Mouse (Mus musculus): ENCODE measurements around the gene Plekhj1. TPM values are rescaled to one million over a fixed set of nuclear protein-coding genes. Genes with fewer than 3 reads are reported as not detected.

Plekhj1 gene
- total and polyA plus RNA-seq, 3 experiments = 72.2 to 102 (median 83.6) TPM

DNA sequence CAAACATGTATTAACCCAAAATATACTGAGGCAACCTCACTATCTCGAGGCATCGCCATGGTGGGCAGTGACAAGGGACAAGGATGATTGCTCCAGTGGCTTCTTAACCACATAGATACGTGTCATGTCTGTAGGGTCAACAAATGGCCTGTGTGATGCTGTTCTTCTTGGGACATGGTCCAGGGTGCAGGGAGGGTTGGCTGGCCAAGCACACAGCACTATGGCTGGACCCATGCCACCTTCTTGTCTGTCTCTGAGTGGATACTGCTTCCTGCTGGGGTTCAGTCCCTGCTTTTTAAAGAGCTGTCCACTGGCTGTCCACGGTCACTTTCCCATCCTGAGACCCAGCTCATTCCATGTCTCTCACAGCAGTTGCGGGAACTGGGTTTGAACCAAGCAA is 21.3 kb downstream of the Plekhj1 start:
- no peak for DNase-seq

DNA sequence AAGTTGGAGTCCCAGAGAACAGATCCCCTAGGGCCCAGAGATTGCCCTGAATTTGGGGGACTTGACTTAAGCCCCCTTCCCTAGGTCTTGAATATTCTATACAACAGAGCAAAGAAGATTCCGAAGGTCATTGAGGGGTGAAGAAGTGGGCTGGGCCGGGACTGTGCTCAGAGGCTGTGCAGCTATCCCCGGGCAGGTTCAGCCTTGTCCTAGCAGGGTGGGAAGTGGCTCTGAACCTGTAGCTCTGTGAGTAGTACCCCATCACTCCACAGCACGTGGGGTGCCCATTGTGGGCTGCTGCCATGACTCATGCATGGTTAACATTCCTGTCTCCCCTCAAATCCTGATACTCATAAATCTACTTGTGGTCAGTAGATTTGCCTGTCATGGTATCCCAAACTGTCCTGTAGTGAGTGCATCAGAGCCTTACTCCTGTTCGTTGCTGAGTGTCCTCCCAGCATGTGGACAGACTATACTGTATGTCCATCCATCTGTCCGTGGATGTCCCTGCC is 22.0 kb downstream of the Plekhj1 start:
- DNase-seq = no peak

DNA sequence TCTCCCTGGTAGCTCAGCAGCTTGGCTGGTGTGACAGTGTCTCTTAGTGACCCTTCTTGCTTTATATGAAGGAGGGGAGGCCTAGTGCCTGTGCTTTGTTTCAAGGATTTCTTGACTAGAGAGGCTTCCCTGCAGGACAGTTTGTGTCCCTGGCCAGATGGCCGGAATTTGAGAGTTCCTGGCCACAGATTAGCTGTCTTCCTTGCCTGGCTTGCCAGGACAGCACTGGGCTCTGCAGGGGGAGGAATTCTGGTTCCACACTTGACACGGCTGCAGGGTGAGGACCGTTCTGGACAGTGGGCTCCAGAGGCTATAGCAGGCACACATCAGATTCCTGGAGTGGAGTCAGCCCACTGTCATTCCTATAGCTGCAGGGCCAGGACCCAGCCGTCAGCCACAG is 22.7 kb downstream of the Plekhj1 start:
- no peak for DNase-seq

DNA sequence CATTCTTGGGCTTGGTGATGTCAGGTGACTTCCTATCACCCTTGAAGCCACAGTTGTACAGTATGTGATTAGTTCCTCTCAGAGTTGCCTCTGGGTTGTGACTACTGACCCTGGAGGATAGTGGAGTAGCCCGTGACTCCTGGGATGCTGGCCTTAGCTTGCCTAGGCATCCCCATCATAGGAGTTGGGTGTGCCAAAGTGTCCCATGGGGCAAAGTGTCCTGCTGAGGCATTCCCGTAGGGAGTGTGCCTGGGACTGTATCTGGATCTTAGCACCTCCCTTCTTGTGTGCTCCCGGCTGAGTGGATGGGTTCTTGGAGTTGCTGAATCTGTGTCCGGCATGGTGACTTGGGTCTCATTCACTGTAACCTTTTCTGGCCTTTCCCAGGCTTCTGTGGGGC is 23.4 kb downstream of the Plekhj1 start:
- no peak for DNase-seq

DNA sequence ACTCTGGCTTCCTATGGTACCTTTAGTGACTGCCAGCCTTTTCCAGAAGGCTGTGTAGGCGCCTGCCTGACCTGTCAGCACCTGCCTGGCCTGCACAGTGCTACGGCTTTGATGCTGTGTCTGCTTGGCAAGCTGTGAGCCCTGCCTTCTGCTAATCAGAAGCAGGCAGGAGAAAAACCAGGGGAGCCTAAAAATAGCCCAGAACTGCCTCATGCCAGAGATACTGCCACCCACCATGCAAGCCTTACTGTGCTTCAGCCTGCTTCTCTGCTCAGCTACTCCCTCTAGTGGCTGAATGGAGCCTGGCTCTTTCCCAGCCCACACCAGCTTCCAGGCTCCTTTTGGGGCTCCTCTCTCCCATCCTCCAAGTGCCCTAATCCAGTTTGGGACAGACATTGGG is 23.9 kb downstream of the Plekhj1 start:
- peak; percentile 85 for DNase-seq

DNA sequence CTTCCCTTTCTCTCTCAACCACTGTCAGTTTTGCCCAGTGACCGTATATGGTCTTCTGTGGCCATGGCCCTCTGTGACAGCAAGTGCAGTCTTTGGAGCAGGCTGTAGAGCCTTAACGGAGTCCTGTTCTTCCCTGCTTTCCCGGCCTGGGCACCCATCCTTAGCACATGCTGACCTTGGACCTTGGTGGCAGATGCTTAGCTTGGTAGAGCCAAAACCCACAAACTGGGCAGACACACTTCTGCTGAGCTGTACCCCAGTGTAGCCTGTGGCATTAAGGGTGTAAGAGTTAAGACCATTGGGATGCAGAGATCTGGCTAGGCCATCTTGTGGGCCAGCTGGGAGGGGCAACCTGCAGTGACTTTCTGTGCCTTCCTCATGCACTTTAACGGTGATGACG is 24.6 kb downstream of the Plekhj1 start:
- DNase-seq = peak; percentile 43

DNA sequence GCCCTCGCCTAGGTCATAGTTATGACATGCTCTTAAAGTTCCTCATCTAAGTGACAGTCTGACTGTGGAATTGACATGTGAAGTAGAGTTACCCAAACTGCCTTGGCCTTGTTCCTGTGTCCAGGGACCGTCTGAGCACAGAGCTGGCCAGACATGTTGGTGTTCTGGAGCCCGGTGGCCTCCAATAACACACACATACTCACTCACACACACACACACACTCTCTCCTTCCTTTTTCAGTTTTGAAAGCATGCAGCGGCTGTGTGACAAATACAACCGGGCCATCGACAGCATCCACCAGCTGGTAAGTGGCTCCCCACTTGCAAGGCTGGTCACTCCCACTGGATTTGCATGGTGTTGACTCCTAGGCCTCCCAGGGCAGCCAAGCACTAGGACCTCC is 30.1 kb downstream of the Plekhj1 start:
- no peak for DNase-seq

DNA sequence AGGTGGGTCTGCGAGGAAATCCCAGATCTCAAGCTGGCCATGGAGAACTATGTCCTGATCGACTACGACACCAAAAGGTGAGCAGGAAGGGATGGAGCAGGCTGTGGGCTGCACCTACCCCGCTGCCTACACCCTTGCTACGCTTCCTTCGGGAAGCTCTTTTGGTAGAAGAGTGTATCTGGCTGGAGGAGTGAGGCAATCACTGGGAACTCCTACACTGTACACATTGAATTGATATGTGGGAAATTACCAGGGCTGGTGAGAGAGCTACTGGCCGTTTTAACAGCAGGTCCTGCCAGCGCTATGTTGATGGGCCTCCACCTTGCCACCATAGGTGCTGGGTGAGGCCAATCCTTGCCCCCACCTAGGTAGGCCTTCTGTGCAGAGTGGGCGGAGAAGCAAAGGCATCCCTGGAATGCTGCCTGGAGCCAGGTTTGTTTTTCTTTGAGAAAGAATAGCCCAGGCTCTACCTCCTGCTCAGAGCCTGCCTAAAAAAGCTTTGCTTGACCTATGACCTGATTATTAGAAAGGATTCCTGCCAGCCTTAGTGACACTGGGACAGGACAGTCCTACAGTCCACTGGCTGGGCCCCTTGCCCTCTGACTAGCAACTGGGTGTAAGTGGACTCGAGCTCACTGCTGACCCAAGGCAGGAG is 32.1 kb downstream of the Plekhj1 start:
- DNase-seq = no peak

DNA sequence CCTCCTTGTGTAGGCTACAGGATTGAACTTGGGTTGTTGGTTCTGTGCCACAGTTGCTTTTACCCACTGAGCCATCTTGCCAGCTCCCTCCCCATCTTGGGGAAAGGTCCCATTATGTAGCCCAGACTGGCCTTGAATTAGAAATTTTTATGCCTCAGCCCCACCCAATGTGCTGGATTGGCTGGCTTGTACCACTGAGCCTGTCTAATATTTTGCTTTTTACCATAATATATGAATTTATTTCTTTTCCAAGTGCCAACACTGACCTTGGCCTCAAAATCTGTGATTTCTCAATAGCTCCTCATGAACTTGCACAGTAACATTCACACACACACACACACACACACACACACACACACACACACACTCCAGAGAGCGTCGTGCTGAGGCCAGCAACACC is 32.7 kb downstream of the Plekhj1 start:
- peak; percentile 80 for DNase-seq

DNA sequence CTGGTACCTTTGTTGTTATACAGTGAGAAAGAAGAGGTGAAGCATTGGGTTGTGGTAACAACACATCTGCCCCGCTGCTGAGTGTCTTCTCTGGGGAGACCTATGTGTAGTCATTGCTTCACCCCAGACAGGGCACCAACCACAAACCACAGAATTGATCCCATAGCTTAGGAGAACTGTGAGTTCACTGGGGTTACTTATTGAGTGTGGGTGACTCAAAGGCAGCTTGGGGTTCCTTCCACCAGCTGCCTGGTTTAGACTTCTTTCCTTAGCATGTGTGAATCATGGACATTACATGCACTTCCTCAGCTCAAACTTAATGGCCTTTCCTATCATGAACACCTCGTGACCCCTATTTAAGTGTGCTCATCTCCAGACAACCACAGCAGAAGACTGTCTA is 34.9 kb downstream of the Plekhj1 start:
- no peak for DNase-seq

DNA sequence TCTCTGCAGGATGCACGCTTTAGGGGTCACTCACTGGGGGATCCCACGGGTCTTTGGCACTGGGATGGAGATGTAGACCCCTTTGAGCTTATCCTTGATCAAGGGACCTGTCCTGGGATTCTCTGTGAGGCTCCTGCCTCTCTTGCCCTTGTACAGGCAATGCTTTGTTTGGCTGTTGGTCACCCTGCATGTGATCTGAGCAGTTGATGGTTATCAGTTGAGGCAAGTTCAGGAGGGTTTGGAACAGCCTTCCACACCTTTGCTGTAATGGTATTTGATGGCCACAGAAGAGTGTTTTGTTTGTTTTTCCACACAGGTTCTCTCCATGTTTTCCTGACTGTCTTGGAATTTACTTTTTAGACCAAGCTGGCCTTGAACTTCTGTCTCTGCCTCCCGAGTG is 36.6 kb downstream of the Plekhj1 start:
- DNase-seq = no peak

DNA sequence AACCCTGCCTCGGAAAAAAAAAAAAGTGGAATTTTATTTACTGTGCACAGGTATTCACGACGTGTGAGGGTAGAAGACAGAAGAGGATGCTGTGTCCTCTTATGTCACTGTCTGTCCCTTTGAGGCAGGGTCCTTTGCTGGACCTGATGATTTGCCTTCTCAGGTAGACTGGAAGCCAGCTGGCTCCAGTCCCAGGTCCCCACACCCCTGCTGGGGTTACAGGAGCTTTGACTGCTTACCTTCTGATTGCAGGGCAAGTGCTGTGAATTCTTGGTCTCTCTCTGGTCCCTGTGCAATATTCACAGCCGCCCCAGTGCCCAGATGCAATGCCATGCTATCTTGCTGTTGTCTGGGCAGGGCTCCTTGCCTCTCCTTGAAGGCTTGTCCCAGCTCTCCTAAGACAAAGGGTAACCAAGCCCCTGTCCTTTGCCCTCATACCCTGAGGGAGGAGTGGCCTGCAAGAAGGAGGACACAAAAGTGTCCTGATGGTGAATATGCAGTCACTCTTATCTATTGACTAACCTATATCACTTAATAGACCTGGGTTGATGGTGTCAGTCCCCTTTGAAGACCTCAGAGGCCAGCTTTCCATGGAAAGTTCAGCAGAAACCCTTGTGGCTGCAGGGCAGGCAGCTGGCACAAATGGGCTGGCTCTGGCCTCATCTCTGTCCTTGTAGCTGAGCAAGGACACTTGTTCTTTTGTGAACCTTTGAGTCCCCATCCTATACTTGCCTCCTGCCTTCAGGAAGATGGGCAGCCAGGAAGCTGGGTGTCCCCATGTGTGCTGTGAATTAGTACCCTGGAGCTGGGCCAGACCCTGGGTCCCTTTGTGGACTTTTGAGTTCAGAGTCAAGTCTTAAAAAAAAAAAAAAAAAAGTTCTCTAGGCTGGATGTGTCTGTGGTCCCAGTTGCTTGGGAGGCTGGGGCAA is 37.6 kb downstream of the Plekhj1 start:
- DNase-seq = peak; percentile 72

DNA sequence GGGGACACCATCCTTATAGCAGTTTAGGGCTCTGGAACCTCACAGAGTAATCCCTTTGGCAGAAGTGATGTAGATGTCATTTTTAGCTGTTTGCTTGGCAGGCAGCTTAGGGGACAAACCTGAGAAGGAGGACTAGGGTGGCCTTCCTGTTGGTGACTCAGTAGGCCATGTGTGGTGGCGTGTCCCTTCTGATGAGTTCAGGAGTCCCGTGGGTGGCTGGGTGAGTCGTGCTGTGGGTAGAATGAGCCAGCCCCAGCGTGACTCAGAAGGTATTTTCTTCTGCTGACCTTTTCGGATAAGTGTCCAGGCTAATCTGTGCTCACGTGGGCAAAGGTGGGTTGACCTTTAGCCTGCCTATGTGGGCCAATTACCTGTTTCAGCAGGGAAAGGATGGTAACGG is 39.8 kb downstream of the Plekhj1 start:
- DNase-seq = peak; percentile 92

DNA sequence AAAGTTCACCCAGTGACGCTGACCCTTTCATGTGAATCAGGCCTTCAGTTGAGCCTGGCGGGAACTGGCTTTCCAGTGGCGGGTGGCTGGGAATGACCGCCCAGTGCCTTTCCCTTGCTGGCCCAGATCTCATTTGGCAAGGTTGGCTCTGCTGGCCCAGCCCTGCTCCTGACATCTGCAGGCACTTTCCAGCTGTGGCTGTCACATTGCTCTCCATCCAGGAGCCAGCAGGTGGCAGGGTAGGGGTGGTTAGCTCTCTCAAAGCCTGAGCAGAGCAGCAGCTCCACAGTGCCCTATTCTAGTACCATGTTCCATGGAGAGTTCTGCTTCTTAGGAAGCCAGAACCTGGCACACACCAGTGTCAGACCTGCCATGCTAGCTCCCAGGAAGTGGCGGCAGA is 40.7 kb downstream of the Plekhj1 start:
- peak; percentile 94 for DNase-seq

DNA sequence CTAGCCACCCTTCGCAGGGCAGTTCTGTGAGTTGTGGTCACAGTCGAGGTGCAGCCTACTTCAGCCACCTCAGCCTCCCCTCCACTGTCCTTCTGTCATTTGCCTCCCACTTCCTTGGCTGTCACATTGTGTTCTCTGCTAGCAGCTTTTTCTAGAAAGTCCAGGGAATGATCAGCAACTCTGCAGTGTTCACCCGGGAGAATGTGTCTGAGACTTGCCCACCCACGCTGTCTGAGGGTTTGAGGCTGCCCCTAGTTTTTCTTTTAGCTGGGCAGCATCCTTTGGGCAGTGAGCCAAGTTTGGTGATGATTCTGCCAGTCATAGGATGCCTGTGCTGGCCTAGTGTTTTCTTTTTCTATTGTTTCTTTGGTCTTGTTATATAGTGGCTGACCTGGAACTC is 41.5 kb downstream of the Plekhj1 start:
- DNase-seq = no peak

DNA sequence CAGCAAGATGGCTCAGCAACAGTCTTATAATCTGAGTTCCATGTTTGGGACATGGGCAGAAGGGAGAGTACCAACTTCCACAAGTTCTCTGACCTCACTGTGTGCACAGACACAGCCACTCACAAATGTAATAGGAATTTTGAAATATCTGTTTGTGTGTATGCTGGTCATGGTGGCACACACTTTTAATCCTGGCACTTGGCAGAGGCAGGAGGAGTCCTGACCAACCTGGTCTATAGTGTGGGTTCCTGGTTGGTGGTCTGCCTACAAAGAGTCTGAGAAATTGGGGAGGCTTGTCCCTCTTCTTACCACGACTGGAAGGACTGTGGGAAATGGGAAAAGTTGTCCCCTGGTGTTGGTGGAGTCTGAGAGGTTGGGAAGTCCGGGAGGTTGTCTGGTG is 41.9 kb downstream of the Plekhj1 start:
- no peak for DNase-seq

DNA sequence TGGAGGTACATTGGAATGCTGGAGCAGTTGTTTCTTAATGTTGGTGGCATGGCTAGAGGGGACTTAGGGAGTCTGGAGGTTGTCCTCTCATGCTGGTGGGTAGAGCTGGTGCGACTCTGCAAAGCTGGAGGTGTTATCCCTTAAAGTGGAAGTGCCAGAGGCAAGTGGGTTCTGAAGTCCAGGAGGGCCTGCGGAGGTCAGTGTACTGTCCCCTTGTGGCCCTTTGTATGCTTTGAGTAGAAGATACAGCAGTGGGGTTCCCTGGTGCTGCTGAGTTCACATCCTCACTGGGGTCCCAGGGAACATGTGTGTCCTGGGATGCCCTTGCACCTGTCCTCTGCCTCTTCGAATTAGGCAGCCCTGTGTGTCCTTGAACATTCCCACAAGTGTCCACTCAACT is 42.3 kb downstream of the Plekhj1 start:
- DNase-seq = no peak

DNA sequence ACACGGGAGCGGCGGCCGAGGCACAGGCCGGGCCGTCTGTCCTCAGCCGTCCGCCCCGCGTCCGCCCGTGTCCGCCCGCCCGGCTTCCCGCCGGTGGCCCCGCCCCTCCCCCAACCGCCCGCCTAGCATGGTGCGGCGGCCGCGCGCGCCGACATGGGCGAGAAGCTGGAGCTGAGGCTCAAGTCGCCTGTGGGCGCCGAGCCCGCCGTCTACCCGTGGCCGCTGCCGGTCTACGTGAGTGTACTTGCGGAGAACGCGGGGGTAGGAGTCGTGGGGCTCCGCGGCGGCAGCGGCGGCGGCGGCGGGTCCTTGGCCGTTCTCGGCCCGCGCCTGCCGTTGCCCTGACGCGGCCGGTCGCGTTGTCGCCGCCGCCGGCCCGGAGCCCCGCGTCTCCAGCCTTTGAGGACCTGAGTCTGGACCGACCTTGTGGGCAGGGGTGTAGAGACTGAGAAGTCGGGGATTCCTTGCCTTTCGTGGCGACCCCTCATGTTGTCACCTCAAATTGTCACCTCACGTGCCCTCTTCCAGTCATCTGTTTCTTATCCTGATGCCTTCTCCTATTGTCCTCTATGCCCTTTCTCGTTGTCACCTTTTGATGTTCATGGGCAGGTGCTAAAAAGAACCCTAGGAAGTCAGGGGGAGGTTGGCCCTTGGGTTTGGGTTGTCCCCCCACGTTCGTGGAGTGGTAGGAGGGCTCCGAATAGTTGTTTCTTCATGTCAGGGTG is 43.0 kb downstream of the Plekhj1 start:
- no peak for DNase-seq

DNA sequence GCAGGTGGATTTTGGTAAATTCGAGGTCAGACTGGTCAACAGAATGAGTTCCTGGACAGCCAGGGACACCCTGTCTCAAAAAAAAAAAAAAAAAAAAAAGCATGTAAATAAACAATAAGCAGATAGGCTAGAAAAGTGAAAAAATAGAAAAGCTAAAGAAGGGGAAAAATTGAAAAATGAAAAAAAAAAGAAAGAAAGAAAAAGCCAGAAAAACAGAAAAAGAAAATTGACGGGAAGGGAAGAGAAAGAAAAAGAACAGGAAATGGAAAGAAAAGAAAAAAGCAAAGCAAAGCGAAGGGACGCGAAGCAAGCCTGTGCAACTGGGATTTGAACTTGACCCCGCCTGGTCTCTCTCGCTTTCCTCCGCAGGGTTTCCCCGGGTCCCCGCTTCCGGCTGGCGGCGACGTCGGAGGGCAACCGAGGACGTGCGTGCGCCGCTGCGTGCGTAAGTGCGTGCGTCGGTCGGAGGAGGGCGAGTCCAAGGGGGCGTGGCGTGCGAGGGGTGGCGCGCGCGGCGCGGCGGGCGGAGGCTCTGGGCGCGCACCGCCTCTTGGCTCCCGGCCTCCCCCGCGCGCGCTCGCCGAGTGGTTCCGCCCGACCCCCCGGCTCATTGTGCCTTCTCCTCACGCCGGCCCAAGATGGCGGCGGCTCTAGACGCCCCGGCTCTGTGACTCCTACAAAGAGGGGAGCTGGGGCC is 43.7 kb downstream of the Plekhj1 start, which contains the start of gene Dot1l:
Gene Dot1l, plus strand, starts transcription at position 613 of the 697 bp plus-strand sequence.
- DNase-seq = peak; percentile 99

DNA sequence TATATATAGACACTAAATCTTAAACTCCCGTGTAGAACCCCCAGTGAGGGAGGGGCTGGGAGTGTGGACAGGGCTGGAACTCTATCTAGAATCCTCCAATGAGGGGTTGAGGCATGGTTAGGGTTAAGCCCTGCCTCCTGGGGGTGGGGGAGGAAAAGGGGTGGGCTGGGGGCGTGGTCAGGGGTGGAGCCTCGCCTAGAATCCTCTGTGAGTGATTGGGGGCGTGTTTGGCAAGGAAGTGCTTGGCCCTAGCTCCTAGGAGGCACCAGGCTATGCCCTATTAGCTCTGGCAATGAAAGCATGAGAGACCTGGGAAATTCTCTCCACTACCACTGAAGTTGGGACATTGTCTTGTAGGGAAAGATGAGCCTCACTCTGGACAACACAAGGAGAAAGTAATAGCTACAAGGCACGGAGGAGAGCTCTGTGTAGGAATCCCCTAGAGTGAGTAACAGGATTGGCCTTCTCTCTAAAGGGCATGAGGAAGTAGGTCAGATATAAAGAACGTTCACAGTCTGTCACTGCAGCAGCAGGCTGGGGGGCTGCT is 46.3 kb downstream of the Plekhj1 start:
- DNase-seq = peak; percentile 90

DNA sequence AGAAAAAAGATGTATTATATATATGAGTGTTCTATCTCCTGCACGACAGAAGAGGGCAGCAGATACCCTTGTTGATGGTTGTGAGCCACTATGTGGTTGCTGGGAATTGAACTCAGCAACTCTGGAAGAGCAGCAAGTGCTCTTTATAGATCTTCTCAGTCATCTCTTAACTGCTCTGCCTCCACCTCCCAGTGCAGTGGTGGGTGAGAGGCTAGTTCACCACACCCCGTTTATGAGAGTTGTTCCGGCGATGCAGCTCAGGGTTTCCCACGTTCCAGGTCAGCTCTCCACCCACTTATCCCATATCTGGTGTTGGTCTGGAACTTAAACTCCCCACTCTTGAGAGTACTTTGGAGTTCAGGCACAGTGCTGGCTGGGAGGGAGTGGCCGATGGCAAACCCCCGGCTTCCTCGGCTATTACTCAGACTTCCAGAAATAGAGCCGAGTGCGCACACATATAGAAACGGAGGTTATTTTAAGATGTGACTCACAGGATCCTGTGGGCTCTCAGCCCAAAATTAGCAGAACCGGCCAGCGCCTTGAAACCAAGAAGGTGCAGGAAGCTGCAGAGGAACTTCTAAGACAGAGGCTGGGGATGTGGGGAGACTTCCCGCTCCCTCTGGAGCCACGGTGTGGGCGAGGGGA is 47.1 kb downstream of the Plekhj1 start:
- DNase-seq = peak; percentile 85

Data from adrenal gland, adult 2 months (tissue).